Mouse (Mus musculus): ENCODE data around the gene Sumf1.

- TF ChIP-seq CTCF (IDR thresholded peaks at IDR 0.05; ENCODE audit: control insufficient read depth, insufficient read depth, insufficient read length) (no peak), USF1 (IDR thresholded peaks at IDR 0.05; ENCODE audit: low read depth) (no peak)
These were observed 83.2 kb downstream of the Sumf1 start for GRCm38 (mm10) chr6:108101936-108102830.

Data from C2C12 (cell line).